Mouse (Mus musculus): Measurements from ENCODE around the gene Gm42372.

The Gm42372 gene

GRCm38 (mm10) chr7:17030239-17030638, 47.4 kb downstream of the Gm42372 start:
- peak in 1 of 2 experiments; percentile 59 for DNase-seq (ENCODE audit: low spot score in 2 of 2)
